Mouse (Mus musculus): ENCODE measurements around the gene Aars. TPM values are rescaled to one million over a fixed set of nuclear protein-coding genes. Genes with fewer than 3 reads are reported as not detected.
A peak's percentile ranks its signal among the peaks of the same experiment; 100 is the strongest.
"Not testable (repeated sequence)": the region's sequence is repeated elsewhere in the genome, so short reads cannot be mapped to it uniquely, and the experiment has no call there.

Aars gene
- 20.0 and 28.7 TPM in 2 replicates for polyA plus RNA-seq (2012; rRNA removed)

- Histone ChIP-seq H3K4me1 (ENCODE audit: control insufficient read depth, insufficient read depth, low read length) (peaks cover 3% of the 10 kb centered on the region; the same call in 1 of the 2 replicates), H3K4me3 (replicated peaks; ENCODE audit: extremely low read depth, low read depth, low read length) (peak within 1 kb of the TSS; percentile 90)
- TF ChIP-seq POLR2A (IDR thresholded peaks at IDR 0.05; ENCODE audit: borderline replicate concordance, extremely low read depth, low read depth, low read length) (no peak), CTCF (IDR thresholded peaks at IDR 0.05; ENCODE audit: insufficient read depth, low read length) (no peak)
- 88% methylated on average over 7 of the region's 7 CpGs for WGBS
- DNase-seq = no peak
Observed at GRCm38 (mm10) chr8:111032916-111033315, at the start of gene Aars. TSS of gene Aars (plus strand) at chr8:111033144.

GRCm38 (mm10) chr8:110987805-110988744 is 44.9 kb upstream of the Aars start:
- Histone ChIP-seq H3K4me1 (ENCODE audit: control insufficient read depth, insufficient read depth, low read length) (no peaks in the 10 kb centered on the region), H3K4me3 (replicated peaks; ENCODE audit: extremely low read depth, low read depth, low read length) (no peak overlapping the region)
- DNase-seq = no peak
- 78% methylated on average over 8 of the region's 8 CpGs for WGBS
- no peak for TF ChIP-seq POLR2A (IDR thresholded peaks at IDR 0.05; ENCODE audit: borderline replicate concordance, extremely low read depth, low read depth, low read length)
- TF ChIP-seq CTCF (IDR thresholded peaks at IDR 0.05; ENCODE audit: insufficient read depth, low read length) = no peak

GRCm38 (mm10) chr8:110990017-110990416 is 42.9 kb upstream of the Aars start:
- 71% methylated on average over 9 of the region's 9 CpGs for WGBS
- no peak for DNase-seq
- H3K4me3 ChIP-seq (replicated peaks; ENCODE audit: extremely low read depth, low read depth, low read length) = no peak overlapping the region
- TF ChIP-seq CTCF (IDR thresholded peaks at IDR 0.05; ENCODE audit: insufficient read depth, low read length) (no peak), POLR2A (IDR thresholded peaks at IDR 0.05; ENCODE audit: borderline replicate concordance, extremely low read depth, low read depth, low read length) (no peak)
- H3K4me1 ChIP-seq (ENCODE audit: control insufficient read depth, insufficient read depth, low read length) = no peaks in the 10 kb centered on the region

GRCm38 (mm10) chr8:110996641-110997430 is 36.1 kb upstream of the Aars start:
- DNase-seq = no peak
- Histone ChIP-seq H3K4me1 (ENCODE audit: control insufficient read depth, insufficient read depth, low read length) (peaks cover 5% of the 10 kb centered on the region), H3K4me3 (replicated peaks; ENCODE audit: extremely low read depth, low read depth, low read length) (peak overlapping the region; percentile 77)
- WGBS = 30% methylated on average over 16 of the region's 16 CpGs
- TF ChIP-seq POLR2A (IDR thresholded peaks at IDR 0.05; ENCODE audit: borderline replicate concordance, extremely low read depth, low read depth, low read length) (no peak), CTCF (IDR thresholded peaks at IDR 0.05; ENCODE audit: insufficient read depth, low read length) (no peak)

- 3% methylated on average over 58 of the region's 58 CpGs for WGBS
- no peak for TF ChIP-seq CTCF (IDR thresholded peaks at IDR 0.05; ENCODE audit: insufficient read depth, low read length)
- peak; percentile 74 for TF ChIP-seq POLR2A (IDR thresholded peaks at IDR 0.05; ENCODE audit: borderline replicate concordance, extremely low read depth, low read depth, low read length)
- DNase-seq = peak; percentile 86
- H3K4me1 ChIP-seq (ENCODE audit: control insufficient read depth, insufficient read depth, low read length) = peaks cover 5% of the 10 kb centered on the region
- H3K4me3 ChIP-seq (replicated peaks; ENCODE audit: extremely low read depth, low read depth, low read length) = peak within 1 kb of the TSS; percentile 77
Observed at GRCm38 (mm10) chr8:110997547-110998531, 35.1 kb upstream of the Aars start, which contains the start of gene Ddx19a. TSS of gene Ddx19a (minus strand) at chr8:110997800.

GRCm38 (mm10) chr8:111010230-111010991 is 22.5 kb upstream of the Aars start:
- not testable (repeated sequence) for H3K4me3 ChIP-seq (replicated peaks; ENCODE audit: extremely low read depth, low read depth, low read length); H3K4me1 ChIP-seq (ENCODE audit: control insufficient read depth, insufficient read depth, low read length); DNase-seq
- 68% methylated on average over 9 of the region's 10 CpGs for WGBS

- not testable (repeated sequence) for H3K4me3 ChIP-seq (replicated peaks; ENCODE audit: extremely low read depth, low read depth, low read length); H3K4me1 ChIP-seq (ENCODE audit: control insufficient read depth, insufficient read depth, low read length); DNase-seq
- 84% methylated on average over 2 of the region's 2 CpGs for WGBS
Observed at GRCm38 (mm10) chr8:111026609-111027008, 6.3 kb upstream of the Aars start.

GRCm38 (mm10) chr8:111027391-111027937 is 5.5 kb upstream of the Aars start:
- WGBS = 1% methylated on average over 31 of the region's 31 CpGs
- H3K4me3 ChIP-seq (replicated peaks; ENCODE audit: extremely low read depth, low read depth, low read length) = peak overlapping the region; percentile 80
- no peaks in the 10 kb centered on the region for H3K4me1 ChIP-seq (ENCODE audit: control insufficient read depth, insufficient read depth, low read length)
- peak; percentile 87 for DNase-seq
- TF ChIP-seq CTCF (IDR thresholded peaks at IDR 0.05; ENCODE audit: insufficient read depth, low read length) (no peak), POLR2A (IDR thresholded peaks at IDR 0.05; ENCODE audit: borderline replicate concordance, extremely low read depth, low read depth, low read length) (peak; percentile 72)

Data from lung, adult 2 months (tissue).